Mouse (Mus musculus): ENCODE measurements around the gene Hpse. TPM values are rescaled to one million over a fixed set of nuclear protein-coding genes. Genes with fewer than 3 reads are reported as not detected.
A peak's percentile ranks its signal among the peaks of the same experiment; 100 is the strongest.

Hpse gene
- polyA plus RNA-seq, 1 experiment from 2014 or later = 1.5 TPM

- H3K4me3 ChIP-seq = no peak overlapping the region
- peaks cover 12% of the 10 kb centered on the region for H3K4me1 ChIP-seq (replicated peaks)
- no peaks in the 10 kb centered on the region for H3K9me3 ChIP-seq (replicated peaks)
- H3K4me2 ChIP-seq = no peak overlapping the region
- H3K27ac ChIP-seq (ENCODE audit: poor library complexity, severe bottlenecking) = no peak overlapping the region
- no peaks in the 10 kb centered on the region for H3K36me3 ChIP-seq
- 88% methylated on average over 5 of the region's 5 CpGs for WGBS
- H3K27me3 ChIP-seq (replicated peaks) = 0 out of 2 replicates have a peak, but pooled peaks cover 9% of the 10 kb centered on the region
- no peak for ATAC-seq (ENCODE audit: insufficient number of reproducible peaks, low FRiP score)
- H3K9ac ChIP-seq = no peak overlapping the region
These were observed 77.2 kb downstream of the Hpse start for GRCm38 (mm10) chr5:100642316-100642715.

DNA sequence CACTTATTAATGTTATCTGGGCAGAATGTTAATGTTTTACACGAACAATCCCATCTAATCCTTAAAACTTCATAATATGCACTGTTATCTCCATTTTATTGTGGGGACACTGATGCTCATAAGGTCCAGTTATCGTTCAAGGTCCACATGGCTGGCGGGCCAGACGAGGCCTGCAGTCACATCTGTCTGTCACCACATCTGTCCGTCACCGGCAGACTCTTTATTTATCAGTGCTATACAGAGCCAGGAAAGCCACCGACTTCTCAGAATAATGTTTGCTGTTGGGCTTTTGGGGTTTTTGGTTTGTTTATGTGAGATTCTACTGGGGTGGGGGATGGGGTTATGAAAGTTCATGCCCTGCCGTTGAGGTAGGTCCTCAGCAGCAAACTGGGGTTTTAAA lies 81.0 kb downstream of the Hpse start:
- H3K27me3 ChIP-seq (replicated peaks) = no peaks in the 10 kb centered on the region
- H3K9ac ChIP-seq = no peak overlapping the region
- no peaks in the 10 kb centered on the region for H3K9me3 ChIP-seq (replicated peaks)
- H3K4me1 ChIP-seq (replicated peaks) = peaks cover 9% of the 10 kb centered on the region
- H3K4me2 ChIP-seq = no peak overlapping the region
- no peaks in the 10 kb centered on the region for H3K36me3 ChIP-seq
- H3K27ac ChIP-seq (ENCODE audit: poor library complexity, severe bottlenecking) = no peak overlapping the region
- 47% methylated on average over 8 of the region's 8 CpGs for WGBS
- H3K4me3 ChIP-seq = no peak overlapping the region
- ATAC-seq (ENCODE audit: insufficient number of reproducible peaks, low FRiP score) = peak; percentile 73; the same call in 1 of the 2 replicates

GRCm38 (mm10) chr5:100636794-100637544 lies 82.5 kb downstream of the Hpse start:
- WGBS = 70% methylated on average over 8 of the region's 8 CpGs
- no peaks in the 10 kb centered on the region for H3K36me3 ChIP-seq

DNA sequence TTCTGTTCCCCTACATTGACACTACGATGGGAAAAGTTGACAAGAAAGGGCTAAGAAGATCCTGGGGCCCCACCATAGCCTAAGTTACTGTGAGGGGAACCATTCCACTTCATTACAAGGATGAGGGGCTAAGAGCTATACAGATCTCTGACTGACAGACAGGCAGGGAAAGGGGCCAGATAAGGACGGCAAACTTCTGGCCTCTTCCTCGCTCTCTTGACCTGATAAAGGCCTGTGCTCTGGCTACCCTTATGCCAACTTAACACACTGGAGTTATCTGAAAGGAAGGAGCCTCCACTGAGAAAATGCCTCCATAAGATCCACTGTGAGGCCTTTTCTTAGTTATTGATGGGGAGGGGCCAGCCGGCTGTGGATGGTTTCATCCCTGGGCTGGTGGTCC lies 83.6 kb downstream of the Hpse start:
- Histone ChIP-seq H3K9me3 (replicated peaks) (no peaks in the 10 kb centered on the region), H3K9ac (no peak overlapping the region), H3K4me1 (replicated peaks) (peaks cover 5% of the 10 kb centered on the region; the same call in 1 of the 2 replicates), H3K4me3 (no peak overlapping the region), H3K36me3 (no peaks in the 10 kb centered on the region), H3K27ac (ENCODE audit: poor library complexity, severe bottlenecking) (no peak overlapping the region), H3K27me3 (replicated peaks) (no peaks in the 10 kb centered on the region; the same call in 1 of the 2 replicates), H3K4me2 (no peak overlapping the region)
- no peak for ATAC-seq (ENCODE audit: insufficient number of reproducible peaks, low FRiP score)
- 44% methylated on average over 4 of the region's 4 CpGs for WGBS

More at GRCm38 (mm10) chr5:100636794-100637544, 82.5 kb downstream of the Hpse start:
- Histone ChIP-seq H3K4me1 (replicated peaks) (peaks cover 5% of the 10 kb centered on the region; the same call in 1 of the 2 replicates), H3K27ac (ENCODE audit: poor library complexity, severe bottlenecking) (no peak overlapping the region), H3K27me3 (replicated peaks) (no peaks in the 10 kb centered on the region; the same call in 1 of the 2 replicates), H3K4me2 (no peak overlapping the region), H3K9ac (no peak overlapping the region; the same call in 1 of the 2 replicates), H3K9me3 (replicated peaks) (no peaks in the 10 kb centered on the region), H3K4me3 (no peak overlapping the region)
- ATAC-seq (ENCODE audit: insufficient number of reproducible peaks, low FRiP score) = no peak

DNA sequence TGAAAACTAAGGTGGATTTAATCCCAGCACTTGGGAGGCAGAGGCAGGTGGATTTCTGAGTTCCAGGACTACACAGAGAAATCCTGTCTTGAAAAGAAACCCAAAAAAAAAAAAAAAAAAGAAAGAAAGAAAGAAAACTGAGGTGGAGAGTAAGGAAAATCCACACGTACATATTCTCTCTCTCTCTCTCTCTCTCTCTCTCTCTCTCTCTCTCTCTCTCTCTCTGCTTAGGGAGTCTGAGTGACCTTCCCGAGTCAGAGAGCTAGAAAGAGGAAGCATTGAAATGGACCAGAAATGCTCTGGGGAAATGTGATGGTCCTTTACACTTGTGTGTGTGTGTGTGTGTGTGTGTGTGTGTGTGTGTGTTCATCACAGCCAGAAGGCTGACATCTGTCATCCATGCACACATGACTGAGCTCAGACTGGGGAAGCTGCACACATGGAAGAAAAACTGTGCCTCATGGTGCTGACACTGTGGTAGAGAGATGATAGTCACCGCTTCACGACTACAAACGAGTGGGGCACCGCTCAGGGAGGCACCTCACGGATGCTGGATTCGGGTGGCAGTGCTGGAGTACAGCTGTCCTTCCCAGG lies 84.5 kb downstream of the Hpse start:
- no peak overlapping the region for H3K9ac ChIP-seq
- no peak overlapping the region for H3K4me2 ChIP-seq
- H3K27me3 ChIP-seq (replicated peaks) = no peaks in the 10 kb centered on the region; the same call in 1 of the 2 replicates
- H3K36me3 ChIP-seq = no peaks in the 10 kb centered on the region
- 76% methylated on average over 8 of the region's 8 CpGs for WGBS
- no peak overlapping the region for H3K4me3 ChIP-seq
- ATAC-seq (ENCODE audit: insufficient number of reproducible peaks, low FRiP score) = no peak
- no peaks in the 10 kb centered on the region for H3K9me3 ChIP-seq (replicated peaks)
- peaks cover 5% of the 10 kb centered on the region; the same call in 1 of the 2 replicates for H3K4me1 ChIP-seq (replicated peaks)
- H3K27ac ChIP-seq (ENCODE audit: poor library complexity, severe bottlenecking) = no peak overlapping the region

DNA sequence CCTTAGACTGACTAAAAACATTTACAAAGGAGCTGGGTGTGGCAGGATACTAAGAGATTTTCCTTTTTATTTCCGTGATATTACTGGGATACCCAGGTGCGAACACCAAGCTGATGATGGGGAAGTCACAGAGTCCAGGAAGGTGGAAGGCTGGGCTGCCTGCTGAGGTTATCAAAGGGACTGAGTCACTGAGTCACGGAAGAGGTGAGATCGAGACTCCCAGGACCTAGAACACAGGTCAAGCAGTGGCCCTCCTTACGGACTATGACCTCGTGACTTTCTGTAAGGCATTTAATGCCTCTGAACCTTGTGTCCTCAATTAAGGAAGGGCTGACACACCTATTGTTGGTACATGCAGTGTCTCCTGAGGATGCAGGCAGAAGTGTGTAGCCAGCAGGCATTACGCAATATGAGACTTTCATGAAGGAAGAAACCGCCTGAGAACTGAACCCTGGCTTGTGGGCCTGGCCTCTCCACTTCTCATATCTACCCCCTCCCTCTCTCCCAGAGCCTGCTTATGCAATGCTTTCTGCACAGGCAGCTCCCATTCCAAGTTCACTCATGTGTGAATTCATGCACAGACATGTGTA lies 86.9 kb downstream of the Hpse start:
- WGBS = 85% methylated on average over 8 of the region's 8 CpGs
- Histone ChIP-seq H3K27me3 (replicated peaks) (no peaks in the 10 kb centered on the region; the same call in 1 of the 2 replicates), H3K4me3 (no peak overlapping the region), H3K4me1 (replicated peaks) (peaks cover 5% of the 10 kb centered on the region; the same call in 1 of the 2 replicates), H3K9ac (no peak overlapping the region), H3K4me2 (no peak overlapping the region), H3K27ac (ENCODE audit: poor library complexity, severe bottlenecking) (no peak overlapping the region), H3K9me3 (replicated peaks) (no peaks in the 10 kb centered on the region), H3K36me3 (no peaks in the 10 kb centered on the region)
- ATAC-seq (ENCODE audit: insufficient number of reproducible peaks, low FRiP score) = no peak

Other genes with a start within 250 kb of the Hpse start
- 14.4 and 14.6 TPM in 2 replicates for gene Lin54, start 219.1 kb downstream of the Hpse start, polyA plus RNA-seq (2016; fragmentation: Nextera tagmentation; extraction: Ambion mirVana)
- 146 and 153 TPM in 2 replicates for gene Cops4, start 201.4 kb downstream of the Hpse start, polyA plus RNA-seq (2016; fragmentation: Nextera tagmentation; extraction: Ambion mirVana)
- gene Plac8, start 147.5 kb downstream of the Hpse start, polyA plus RNA-seq (2016; fragmentation: Nextera tagmentation; extraction: Ambion mirVana) = 3.8 and 4.5 TPM in 2 replicates
- 71.5 and 75.7 TPM in 2 replicates for gene Coq2, start 44.6 kb downstream of the Hpse start, polyA plus RNA-seq (2016; fragmentation: Nextera tagmentation; extraction: Ambion mirVana)
- gene Helq, start 78.9 kb upstream of the Hpse start, polyA plus RNA-seq (2016; fragmentation: Nextera tagmentation; extraction: Ambion mirVana) = 13.0 and 19.1 TPM in 2 replicates
- 137 and 146 TPM in 2 replicates for gene Mrps18c, start 78.9 kb upstream of the Hpse start, polyA plus RNA-seq (2016; fragmentation: Nextera tagmentation; extraction: Ambion mirVana)
- gene Abraxas1, start 101.2 kb upstream of the Hpse start, polyA plus RNA-seq (2016; fragmentation: Nextera tagmentation; extraction: Ambion mirVana) = 33.9 and 34.2 TPM in 2 replicates
- 11.8 and 12.1 TPM in 2 replicates for gene Gpat3, start 126.0 kb upstream of the Hpse start, polyA plus RNA-seq (2016; fragmentation: Nextera tagmentation; extraction: Ambion mirVana)

Data from heart, embryonic 12.5 days (tissue).